Mouse (Mus musculus) Patski (cell line): ENCODE data around the gene Pycr2. TPM values are rescaled to one million over a fixed set of nuclear protein-coding genes. Genes with fewer than 3 reads are reported as not detected.
"Not testable (repeated sequence)": the region's sequence is repeated elsewhere in the genome, so short reads cannot be mapped to it uniquely, and the experiment has no call there.

Experiments used
- ATAC-seq: fragments of 100-300 bp; one replicate; pipeline ENCODE4 v1.8.0; 2021
- CTCF ChIA-PET: fragments of 350-600 bp; sonication (Branson Sonifier 250); formaldehyde crosslinking; loops from one replicate; lab custom pipeline; 2022; ENCODE audit warnings: inconsistent platforms; lab: Charles Lee
- POLR2A ChIA-PET: fragments of 350-600 bp; sonication (Branson Sonifier 250); formaldehyde crosslinking; loops from one replicate; lab custom pipeline; 2022; ENCODE audit warnings: antibody characterized with exemption, inconsistent platforms; lab: Charles Lee
- DNase-seq: peaks from one replicate; pipeline ENCODE4 v3.0.0-alpha.2; 2011; ENCODE audit warnings: low read depth, low spot score
- H3K27me3 ChIP-seq: fragments of 371-371 bp; one replicate; pipeline ENCODE4 v1.5.1; 2021
- CTCF ChIP-seq: fragments of 100-300 bp; IDR thresholded peaks from one replicate; pipeline ENCODE4 v1.5.1; 2021
- in situ Hi-C: fragments of 300-500 bp; cut with MboI; formaldehyde crosslinking; loops from 3 replicates; pipeline ENCODE4 v1.11.1; 2018; ENCODE audit warnings: low pct_unique_long_range_greater_than_20kb, mixed read lengths
- polyA plus RNA-seq: library from polyadenylated mRNA; unstranded; gene quantifications from one replicate; pipeline ENCODE4 v1.2.3, GENCODE M21; 2021

Pycr2 gene
- polyA plus RNA-seq, 1 experiment from 2014 or later, result 62.2 TPM

- DNase-seq, result no peak
- no peaks in the 10 kb centered on the region for H3K27me3 ChIP-seq
- ATAC-seq, result no peak
- ChIA-PET CTCF (interaction anchor here (1.1 to 1.5 kb wide), 4 partner anchors 11 to 18 kb away, joined by 3 to 4 read pairs (median 3); partner anchors contain the start of genes Lefty1 and Pycr2), POLR2A (no interaction called here)
- TF ChIP-seq CTCF, result no peak
- in situ Hi-C loops, result no loop called here
Observed at GRCm38 (mm10) chr1:180922273-180923048, 18.4 kb downstream of the Pycr2 start.

DNA sequence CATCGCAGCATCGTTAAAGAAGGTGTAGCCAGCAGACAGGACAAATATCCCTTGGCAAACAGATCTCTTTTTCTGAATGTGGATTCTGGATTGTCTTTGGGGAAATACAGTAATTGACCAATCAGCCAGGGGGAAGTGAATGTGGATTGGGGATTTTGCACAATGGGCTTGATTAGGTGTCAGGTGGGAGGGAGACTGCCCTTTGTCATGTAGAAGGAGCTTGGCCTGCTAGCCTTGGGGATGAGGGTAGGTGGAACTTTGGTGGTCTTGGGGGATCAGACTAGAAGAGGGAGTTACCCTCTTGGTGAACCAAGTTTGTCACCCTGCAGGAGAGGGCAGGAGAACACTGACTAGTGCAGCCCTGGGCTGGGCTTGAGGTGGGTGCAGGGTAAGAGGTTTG is 20.6 kb downstream of the Pycr2 start:
- no peaks in the 10 kb centered on the region for H3K27me3 ChIP-seq
- ChIA-PET CTCF (no interaction called here), POLR2A (no interaction called here)
- DNase-seq (no peak), ATAC-seq (no peak)
- in situ Hi-C loops, result no loop called here
- TF ChIP-seq CTCF, result no peak

GRCm38 (mm10) chr1:180926286-180926685 is 22.2 kb downstream of the Pycr2 start:
- in situ Hi-C loops, result no loop called here
- ATAC-seq, result no peak
- no peak for DNase-seq
- H3K27me3 ChIP-seq, result no peaks in the 10 kb centered on the region
- CTCF ChIA-PET, result no interaction called here
- POLR2A ChIA-PET, result no interaction called here
- no peak for TF ChIP-seq CTCF

- ChIA-PET POLR2A (no interaction called here), CTCF (no interaction called here)
- in situ Hi-C loops, result no loop called here
- no peak for TF ChIP-seq CTCF
- DNase-seq (no peak), ATAC-seq (no peak)
- no peaks in the 10 kb centered on the region for H3K27me3 ChIP-seq
Observed at GRCm38 (mm10) chr1:180929599-180929998, 25.5 kb downstream of the Pycr2 start.

DNA sequence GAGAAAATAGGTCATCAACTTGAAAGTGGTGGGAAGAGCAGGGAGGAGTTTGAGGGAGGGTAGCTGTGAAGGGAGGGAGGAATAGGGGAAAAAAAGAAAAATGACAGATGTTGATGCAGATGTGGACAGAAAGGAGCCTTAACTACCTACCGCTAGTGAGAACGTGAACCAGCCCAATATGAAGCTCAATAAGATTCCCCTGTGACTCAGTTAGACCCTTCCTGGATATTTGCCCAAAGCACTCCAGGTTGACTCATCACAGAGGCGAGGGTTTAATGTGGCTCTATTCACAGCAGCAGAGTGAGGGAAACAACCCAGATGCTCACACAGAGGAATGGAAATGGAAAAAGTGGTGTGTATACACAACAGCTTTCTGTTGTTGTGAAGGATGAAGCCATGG is 27.0 kb downstream of the Pycr2 start:
- DNase-seq (no peak), ATAC-seq (no peak)
- in situ Hi-C loops, result no loop called here
- TF ChIP-seq CTCF, result no peak
- ChIA-PET POLR2A (no interaction called here), CTCF (interaction anchor here (1.2 to 1.8 kb wide), 2 partner anchors 20 to 27 kb away, joined by 3 to 4 read pairs; partner anchors contain the start of gene Pycr2)
- H3K27me3 ChIP-seq, result no peaks in the 10 kb centered on the region

- in situ Hi-C loops, result no loop called here
- no peak for TF ChIP-seq CTCF
- ChIA-PET POLR2A (interaction anchor here (0.6 kb wide), 1 partner anchor 8 kb away, joined by 3 read pairs; the partner anchor contains the start of gene Tmem63a), CTCF (no interaction called here)
- ATAC-seq, result peak; percentile 59
- no peaks in the 10 kb centered on the region for H3K27me3 ChIP-seq
- DNase-seq, result no peak
Observed at GRCm38 (mm10) chr1:180933659-180934058, 29.6 kb downstream of the Pycr2 start.

DNA sequence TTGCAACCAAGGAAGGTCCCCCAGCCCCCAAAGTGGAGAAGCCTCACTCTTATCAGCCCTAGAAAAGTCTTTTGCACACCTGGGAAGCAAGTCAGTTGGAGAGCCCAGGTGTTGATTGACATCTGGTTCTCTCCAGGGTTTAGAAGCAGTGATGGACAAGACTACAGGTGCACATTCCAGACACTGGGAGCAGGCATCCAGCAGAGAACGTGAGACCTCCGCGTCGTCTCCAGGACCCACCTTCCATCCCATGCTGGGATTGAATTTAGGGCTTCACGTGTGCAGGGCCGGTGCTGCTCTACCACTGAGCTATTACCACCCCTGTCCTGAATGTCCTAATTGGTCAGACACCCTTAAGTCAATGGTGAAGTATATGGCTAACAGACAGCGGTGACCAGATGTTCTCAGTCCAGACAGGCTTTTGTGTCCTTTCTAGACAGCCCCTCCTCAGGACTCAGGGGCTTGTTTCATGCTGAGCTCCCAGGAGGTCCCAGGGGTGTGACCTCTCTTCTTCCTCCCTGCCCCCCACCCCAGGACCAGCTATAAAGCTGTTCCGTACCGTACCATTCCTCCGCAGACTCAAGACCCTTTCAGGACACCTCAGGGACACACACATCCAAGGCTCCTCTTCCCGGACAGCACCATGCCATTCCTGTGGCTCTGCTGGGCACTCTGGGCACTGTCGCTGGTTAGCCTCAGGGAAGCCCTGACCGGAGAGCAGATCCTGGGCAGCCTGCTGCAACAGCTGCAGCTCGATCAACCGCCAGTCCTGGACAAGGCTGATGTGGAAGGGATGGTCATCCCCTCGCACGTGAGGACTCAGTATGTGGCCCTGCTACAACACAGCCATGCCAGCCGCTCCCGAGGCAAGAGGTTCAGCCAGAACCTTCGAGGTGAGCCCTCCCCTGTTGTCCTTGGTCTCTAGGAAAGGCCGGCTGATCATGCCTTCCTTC is 30.6 kb downstream of the Pycr2 start, which contains the start of gene Lefty1:
Gene Lefty1 (plus strand): TSS at position 556 of the 953 bp plus-strand sequence.
- ChIA-PET POLR2A (no interaction called here), CTCF (interaction anchor here (1.6 kb wide), 1 partner anchor 11 kb away, joined by 4 read pairs; no protein-coding TSS in a partner anchor)
- no peaks in the 10 kb centered on the region for H3K27me3 ChIP-seq
- ATAC-seq, result no peak
- in situ Hi-C loops, result no loop called here
- no peak for TF ChIP-seq CTCF
- no peak for DNase-seq

DNA sequence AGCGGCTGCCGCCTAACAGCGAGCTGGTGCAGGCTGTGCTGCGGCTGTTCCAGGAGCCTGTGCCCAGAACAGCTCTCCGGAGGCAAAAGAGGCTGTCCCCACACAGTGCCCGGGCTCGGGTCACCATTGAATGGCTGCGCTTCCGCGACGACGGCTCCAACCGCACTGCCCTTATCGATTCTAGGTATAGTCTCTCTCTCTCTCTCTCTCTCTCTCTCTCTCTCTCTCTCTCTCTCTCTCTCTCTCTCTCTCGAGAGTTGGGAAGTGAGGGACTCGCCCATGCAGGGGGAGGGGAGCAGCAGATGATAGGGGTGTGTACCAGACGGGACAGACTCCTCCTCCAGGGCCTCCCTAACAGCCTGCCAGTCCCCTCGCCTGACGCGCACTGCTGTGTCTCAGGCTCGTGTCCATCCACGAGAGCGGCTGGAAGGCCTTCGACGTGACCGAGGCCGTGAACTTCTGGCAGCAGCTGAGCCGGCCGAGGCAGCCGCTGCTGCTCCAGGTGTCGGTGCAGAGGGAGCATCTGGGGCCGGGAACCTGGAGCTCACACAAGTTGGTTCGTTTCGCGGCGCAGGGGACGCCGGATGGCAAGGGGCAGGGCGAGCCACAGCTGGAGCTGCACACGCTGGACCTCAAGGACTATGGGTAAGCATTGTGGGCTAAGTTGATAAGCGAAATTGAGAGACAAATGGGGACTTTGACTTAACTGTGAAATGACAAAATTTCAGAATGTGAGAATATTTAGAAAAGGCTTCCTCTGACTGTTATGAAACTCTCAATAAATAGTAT is 32.7 kb downstream of the Pycr2 start:
- H3K27me3 ChIP-seq, ATAC-seq: not testable (repeated sequence)

GRCm38 (mm10) chr1:180937631-180938030 is 33.5 kb downstream of the Pycr2 start:
- in situ Hi-C loops, DNase-seq, ATAC-seq, POLR2A ChIA-PET, H3K27me3 ChIP-seq: not testable (repeated sequence)
- CTCF ChIA-PET, result interaction anchor here (0.9 kb wide), 1 partner anchor 23 kb away, joined by 3 read pairs; no protein-coding TSS in a partner anchor

More for the DNA sequence above, 32.7 kb downstream of the Pycr2 start:
- POLR2A ChIA-PET, DNase-seq, in situ Hi-C loops, CTCF ChIA-PET: not testable (repeated sequence)

GRCm38 (mm10) chr1:180938781-180939180 is 34.7 kb downstream of the Pycr2 start:
- ATAC-seq, in situ Hi-C loops, H3K27me3 ChIP-seq, DNase-seq: not testable (repeated sequence)
- ChIA-PET CTCF (interaction anchor here (0.9 to 2.4 kb wide), 3 partner anchors 24 to 37 kb away, joined by 3 to 10 read pairs (median 8); no protein-coding TSS in a partner anchor), POLR2A (interaction anchor here (0.6 kb wide), 2 partner anchors 10 to 79 kb away, joined by 3 to 4 read pairs; no protein-coding TSS in a partner anchor)
